Mouse (Mus musculus) spleen, postnatal 14 days (tissue): ENCODE data around the gene Gm8108.
"Not testable (repeated sequence)": the region's sequence is repeated elsewhere in the genome, so short reads cannot be mapped to it uniquely, and the experiment has no call there.

Experiments used
- DNase-seq, 2 experiments: peaks; one replicate each; pipeline ENCODE4 v3.0.0; 2021 to 2022; ENCODE audit warnings: low spot score in 2 of 2

Gene Gm8108

DNA sequence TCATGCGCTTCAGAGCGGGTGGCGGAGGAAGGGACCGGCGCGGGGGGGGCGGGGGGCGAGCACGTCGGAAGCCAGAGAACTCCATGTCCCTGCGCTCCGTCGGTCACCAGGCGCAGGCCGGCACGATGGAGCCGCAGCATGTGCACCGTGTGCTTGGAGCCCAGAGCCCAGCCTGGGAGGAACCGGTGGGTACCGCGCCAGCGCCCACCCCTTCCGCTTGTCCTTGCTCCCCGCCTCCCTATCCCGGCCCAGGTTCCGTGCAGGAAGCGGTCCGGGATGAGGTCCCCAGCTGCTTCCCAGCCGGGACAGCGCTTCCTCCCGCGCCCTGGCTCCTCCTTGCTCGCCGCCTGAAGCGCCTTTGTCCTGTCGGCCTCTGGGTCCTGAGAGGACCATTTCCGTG, at the start of gene Gm8108:
Gene Gm8108 (plus strand): TSS at position 101 of the 400 bp plus-strand sequence.
- not testable (repeated sequence) for DNase-seq

DNA sequence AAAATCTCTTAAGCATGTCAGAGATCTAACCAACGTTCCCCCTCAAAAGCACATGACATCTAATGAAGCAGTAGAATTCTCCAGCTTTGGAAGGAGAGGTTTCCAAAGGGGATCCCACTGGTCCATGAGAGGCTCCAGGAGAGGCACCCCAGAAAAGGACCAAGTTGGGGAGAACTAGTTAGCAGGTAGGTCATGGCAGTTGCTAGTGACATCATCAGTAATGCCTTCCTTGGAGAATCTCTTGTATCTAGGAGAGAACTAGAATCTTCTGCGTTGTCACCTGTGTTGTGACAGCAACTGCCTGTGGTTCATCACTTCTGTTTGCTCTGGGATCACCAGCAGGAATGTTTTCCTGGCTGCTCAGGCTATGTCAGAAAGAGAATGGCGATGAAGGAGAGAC, 26.5 kb upstream of the Gm8108 start, which contains the start of gene Gm3115:
Gene Gm3115 (plus strand): TSS at position 301 of the 400 bp plus-strand sequence.
- not testable (repeated sequence) for DNase-seq

- not testable (repeated sequence) for DNase-seq
Observed at GRCm38 (mm10) chr14:4141646-4142045, 31.3 kb downstream of the Gm8108 start.

GRCm38 (mm10) chr14:4164730-4165129, 54.4 kb downstream of the Gm8108 start, which contains the start of gene Gm3127:
Gene Gm3127 (plus strand): TSS chr14:4165030.
- DNase-seq: not testable (repeated sequence)

- not testable (repeated sequence) for DNase-seq
Observed at GRCm38 (mm10) chr14:4182030-4182429, 71.7 kb downstream of the Gm8108 start.
